Mouse (Mus musculus) thymus, adult 2 months (tissue): ENCODE results near the gene C3ar1.

Source experiments
- CTCF ChIP-seq: fragments of 200-500 bp; IDR thresholded peaks from 2 replicates; pipeline ENCODE4 v1.5.1; 2012; ENCODE audit warnings: mild to moderate bottlenecking, control low read depth, low read length, moderate library complexity, borderline replicate concordance; ENCODE audit not compliant: control insufficient read depth, poor library complexity, insufficient read depth; ENCODE audit errors: extremely low read depth
- POLR2A ChIP-seq: fragments of 200-500 bp; IDR thresholded peaks from 2 replicates; pipeline ENCODE4 v1.6.1; 2012; ENCODE audit warnings: mild to moderate bottlenecking, low read length, control low read depth, moderate library complexity; ENCODE audit not compliant: control insufficient read depth, poor library complexity, insufficient read depth; ENCODE audit errors: extremely low read depth

GRCm38 (mm10) chr6:122801801-122802514 lies 54.0 kb downstream of the C3ar1 start:
- TF ChIP-seq CTCF, result 0 out of 2 replicates have a peak, but pooled peaks have one; percentile 35
- TF ChIP-seq POLR2A, result peak; percentile 42; the same call in 1 of the 2 replicates
